Mouse (Mus musculus) liver, embryonic 16.5 days (tissue): ENCODE results near the gene Clmp. TPM values are rescaled to one million over a fixed set of nuclear protein-coding genes. Genes with fewer than 3 reads are reported as not detected.

Experiments used
- ATAC-seq: fragments of 200-750 bp; cut with Nextera tagmentation; 2 replicates; pipeline ENCODE4 v1.8.0; 2017; ENCODE audit warnings: low read depth, mild to moderate bottlenecking, moderate number of reproducible peaks, moderate library complexity
- H3K27ac ChIP-seq: fragments of 300-500 bp; sonication (generic); 2 replicates; pipeline ENCODE4 v1.5.1; 2014; ENCODE audit warnings: mild to moderate bottlenecking, low read length
- H3K27me3 ChIP-seq: fragments of 300-500 bp; sonication (generic); 2 replicates; pipeline ENCODE4 v1.6.1; 2014; ENCODE audit warnings: low read depth, low read length, mixed read lengths; ENCODE audit not compliant: control insufficient read depth, insufficient read depth
- H3K36me3 ChIP-seq: fragments of 300-500 bp; sonication (generic); 2 replicates; pipeline ENCODE4 v1.6.1; 2014; ENCODE audit warnings: mild to moderate bottlenecking; ENCODE audit not compliant: control insufficient read depth, insufficient read depth
- H3K4me1 ChIP-seq: fragments of 300-500 bp; sonication (generic); 2 replicates; pipeline ENCODE4 v1.6.1; 2014; ENCODE audit warnings: low read depth, low read length, mixed read lengths; ENCODE audit not compliant: control insufficient read depth
- H3K4me2 ChIP-seq: fragments of 300-500 bp; sonication (generic); 2 replicates; pipeline ENCODE4 v1.6.1; 2014; ENCODE audit warnings: low read depth, low read length, mixed read lengths
- H3K4me3 ChIP-seq: fragments of 300-500 bp; sonication (generic); 2 replicates; pipeline ENCODE4 v1.5.1; 2014; ENCODE audit warnings: low read depth, mild to moderate bottlenecking, low read length
- H3K9ac ChIP-seq: fragments of 300-500 bp; sonication (generic); 2 replicates; pipeline ENCODE4 v1.6.1; 2014; ENCODE audit warnings: low read depth, low read length
- H3K9me3 ChIP-seq: fragments of 300-500 bp; sonication (generic); replicated peaks from 2 replicates; pipeline ENCODE4 v1.6.1; 2016; ENCODE audit warnings: low read length; ENCODE audit not compliant: control insufficient read depth
- WGBS: fragments of 180-500 bp; shearing (Covaris S2); extraction: QIAGEN DNeasy Blood & Tissue Kit; methylation state at CpG from one replicate; pipeline ENCODE4 v1.1.7; 2014; ENCODE audit not compliant: insufficient replicate concordance; 5-methylcytosine and 5-hydroxymethylcytosine counted together
- polyA plus RNA-seq: library from polyadenylated mRNA; unstranded; fragments of >200 nt; fragmentation: Nextera tagmentation; extraction: Ambion mirVana; gene quantifications from 2 replicates; pipeline ENCODE4 v1.2.1, GENCODE M21; 2015

The Clmp gene
- polyA plus RNA-seq: 0.61 and 1.2 TPM in 2 replicates

DNA sequence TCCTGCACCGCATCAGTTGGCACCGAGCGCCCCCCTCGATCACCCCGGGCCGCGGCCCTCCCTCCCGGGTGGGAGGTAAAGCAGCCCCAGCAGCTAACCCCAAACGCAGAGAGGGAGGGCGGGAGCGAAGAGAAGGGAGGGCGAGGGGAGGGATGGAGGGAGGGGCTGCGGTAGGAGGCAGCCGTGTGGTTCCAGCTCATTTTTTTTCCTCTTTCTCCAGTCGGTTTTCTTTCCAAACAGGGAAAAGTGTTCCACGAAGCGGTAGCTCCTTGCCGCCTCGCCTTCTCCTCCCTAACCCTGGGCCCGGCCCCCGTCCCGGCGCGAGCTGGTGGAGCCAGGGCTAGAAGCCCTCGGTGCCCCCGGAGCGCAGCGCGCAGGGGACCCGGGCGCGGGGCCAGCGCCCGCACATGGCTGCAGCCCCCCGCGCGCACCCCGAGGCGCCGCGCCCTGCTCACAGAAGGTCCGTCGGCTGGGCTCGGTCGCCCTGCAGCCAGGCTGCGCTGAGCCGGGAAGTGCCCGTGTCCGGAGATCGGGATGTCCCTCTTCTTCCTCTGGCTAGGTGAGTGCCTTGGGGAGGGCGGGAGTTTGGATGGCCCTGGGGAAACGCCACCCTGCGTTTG, at the start of gene Clmp:
Gene Clmp (plus strand): TSS at position 162 of the 620 bp plus-strand sequence.
- H3K36me3 ChIP-seq: no peaks in the 10 kb centered on the region
- H3K9ac ChIP-seq: peak within 1 kb of the TSS; percentile 28; the same call in 1 of the 2 replicates
- H3K27me3 ChIP-seq: peaks cover 30% of the 10 kb centered on the region
- H3K4me1 ChIP-seq: no peaks in the 10 kb centered on the region
- 1% methylated on average over 43 of the region's 53 CpGs for WGBS
- no peak within 1 kb of the TSS for H3K27ac ChIP-seq
- ATAC-seq: no peak
- H3K4me2 ChIP-seq: peak within 1 kb of the TSS; percentile 66
- H3K9me3 ChIP-seq: no peaks in the 10 kb centered on the region
- H3K4me3 ChIP-seq: peak within 1 kb of the TSS; percentile 54

- Histone ChIP-seq H3K4me3 (no peak overlapping the region), H3K27ac (no peak overlapping the region), H3K27me3 (no peaks in the 10 kb centered on the region), H3K9ac (no peak overlapping the region), H3K9me3 (no peaks in the 10 kb centered on the region), H3K4me2 (no peak overlapping the region), H3K4me1 (peaks cover 3% of the 10 kb centered on the region), H3K36me3 (no peaks in the 10 kb centered on the region)
- ATAC-seq: no peak
- 7% methylated on average over 2 of the region's 2 CpGs for WGBS
These were observed 49.7 kb upstream of the Clmp start for GRCm38 (mm10) chr9:40636054-40636453.

DNA sequence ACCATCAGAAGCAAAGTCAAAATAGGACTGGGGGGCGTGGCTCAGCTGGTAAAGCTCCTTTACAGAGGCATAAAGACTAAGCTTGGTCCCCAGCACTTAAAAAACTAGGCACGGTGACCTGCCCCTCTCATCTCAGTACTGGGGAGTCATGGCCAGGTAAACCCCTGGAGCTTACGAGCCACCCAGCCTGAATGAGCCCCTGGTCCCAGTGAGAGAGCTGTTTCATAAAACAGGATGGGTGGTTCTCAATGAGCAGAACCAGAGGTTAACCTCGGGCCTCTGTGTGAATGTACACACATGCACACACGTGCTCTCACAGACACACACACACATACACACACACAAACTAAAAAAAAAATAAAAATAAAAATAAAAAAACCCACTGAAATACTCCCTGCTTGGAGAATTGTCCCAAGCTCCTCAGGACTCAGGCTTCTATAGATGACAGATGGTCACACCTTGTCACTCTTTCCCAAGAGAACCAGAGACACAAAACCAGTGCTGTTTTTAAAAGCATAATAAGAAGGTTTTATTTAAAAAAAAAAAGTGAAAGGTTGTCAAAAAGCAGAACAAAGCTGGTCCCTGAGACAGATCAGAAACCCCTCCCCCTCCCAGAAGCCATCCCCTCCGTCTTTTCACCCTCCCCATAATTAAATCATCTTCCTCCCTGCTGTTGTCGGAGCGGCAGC, 47.9 kb upstream of the Clmp start:
- Histone ChIP-seq H3K9me3 (no peaks in the 10 kb centered on the region), H3K27me3 (no peaks in the 10 kb centered on the region), H3K36me3 (no peaks in the 10 kb centered on the region), H3K4me2 (peak overlapping the region; percentile 67), H3K27ac (no peak overlapping the region), H3K4me3 (peak overlapping the region; percentile 60), H3K9ac (no peak overlapping the region; the same call in 1 of the 2 replicates), H3K4me1 (peaks cover 3% of the 10 kb centered on the region)
- 29% methylated on average over 8 of the region's 8 CpGs for WGBS
- ATAC-seq: no peak

DNA sequence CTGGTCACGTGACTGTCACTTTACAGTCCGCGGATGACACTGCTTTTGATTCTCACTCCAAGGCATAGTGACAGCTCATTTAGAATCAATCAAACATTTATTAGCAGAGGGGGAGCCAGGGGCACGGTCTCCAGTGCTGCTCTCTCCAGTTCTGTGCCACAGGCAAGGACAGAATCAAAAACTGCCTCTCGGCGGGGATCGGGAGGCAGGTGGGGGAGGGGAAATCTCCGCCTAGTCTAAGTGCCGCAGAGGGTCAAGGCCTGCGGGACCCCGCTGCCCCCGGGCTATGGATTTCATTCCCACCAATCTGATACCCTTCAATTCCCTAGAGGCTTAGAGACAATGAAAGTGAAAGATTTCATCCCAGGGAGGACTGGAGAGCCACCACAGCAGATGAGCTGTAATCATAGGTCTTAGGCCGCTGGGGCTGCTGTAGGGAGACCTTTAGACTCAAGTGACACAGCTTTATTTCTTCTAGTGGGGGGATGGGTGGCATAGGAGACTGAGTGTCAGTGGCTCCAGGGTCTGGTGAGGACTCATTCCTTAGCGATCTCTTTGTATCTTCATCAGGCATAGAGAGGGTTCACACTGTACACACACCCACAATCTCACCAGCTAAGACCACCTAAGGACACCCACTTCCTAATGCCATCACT, 47.2 kb upstream of the Clmp start:
- H3K4me1 ChIP-seq: peaks cover 3% of the 10 kb centered on the region
- peak overlapping the region; percentile 39 for H3K9ac ChIP-seq
- WGBS: 7% methylated on average over 14 of the region's 14 CpGs
- H3K36me3 ChIP-seq: no peaks in the 10 kb centered on the region
- H3K27me3 ChIP-seq: no peaks in the 10 kb centered on the region
- H3K4me2 ChIP-seq: peak overlapping the region; percentile 67
- H3K27ac ChIP-seq: no peak overlapping the region
- ATAC-seq: 0 out of 2 replicates have a peak, but pooled peaks have one; percentile 9
- H3K9me3 ChIP-seq: no peaks in the 10 kb centered on the region
- peak overlapping the region; percentile 60 for H3K4me3 ChIP-seq

DNA sequence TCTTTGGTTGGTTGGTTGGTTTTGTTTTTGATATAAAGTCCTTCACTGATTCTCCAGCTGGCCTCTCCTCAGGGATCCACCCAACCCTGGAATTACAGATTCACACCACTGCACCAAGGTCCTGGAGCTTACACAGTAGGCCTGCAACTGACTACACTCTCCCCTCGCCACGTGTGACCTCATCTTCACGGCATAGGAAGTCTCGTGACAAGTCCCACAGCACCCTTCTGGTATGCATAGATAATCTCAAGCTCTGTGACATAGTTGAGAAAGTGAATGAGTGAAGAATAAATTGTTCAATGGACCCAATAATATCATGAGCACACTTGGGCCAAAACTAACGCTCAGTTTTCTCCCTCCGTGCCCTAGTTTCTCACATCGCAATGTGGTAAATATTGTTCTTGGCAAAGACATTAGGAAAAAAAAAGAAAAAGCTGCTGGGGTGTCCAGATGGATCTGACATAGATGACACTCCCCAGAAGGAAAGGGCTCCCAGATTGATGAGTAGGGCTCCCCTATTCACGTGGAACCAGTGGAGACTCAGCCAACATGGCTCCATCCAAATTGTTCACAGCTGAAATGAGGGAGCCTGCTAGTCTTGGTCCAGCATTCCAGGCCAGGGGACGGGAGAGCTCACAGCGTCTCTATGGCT, 46.1 kb upstream of the Clmp start:
- H3K4me2 ChIP-seq: no peak overlapping the region
- H3K36me3 ChIP-seq: no peaks in the 10 kb centered on the region
- WGBS: 56% methylated on average over 10 of the region's 10 CpGs
- no peak overlapping the region for H3K9ac ChIP-seq
- no peak overlapping the region for H3K27ac ChIP-seq
- no peak for ATAC-seq
- H3K4me3 ChIP-seq: no peak overlapping the region
- H3K27me3 ChIP-seq: no peaks in the 10 kb centered on the region
- H3K9me3 ChIP-seq: no peaks in the 10 kb centered on the region
- peaks cover 3% of the 10 kb centered on the region for H3K4me1 ChIP-seq

- H3K27me3 ChIP-seq: no peaks in the 10 kb centered on the region
- no peaks in the 10 kb centered on the region for H3K9me3 ChIP-seq
- peak; percentile 9; the same call in 1 of the 2 replicates for ATAC-seq
- no peak overlapping the region for H3K9ac ChIP-seq
- WGBS: 52% methylated on average over 2 of the region's 2 CpGs
- no peak overlapping the region for H3K27ac ChIP-seq
- no peaks in the 10 kb centered on the region for H3K36me3 ChIP-seq
- H3K4me1 ChIP-seq: peaks cover 3% of the 10 kb centered on the region
- H3K4me2 ChIP-seq: no peak overlapping the region
- no peak overlapping the region for H3K4me3 ChIP-seq
These were observed 44.4 kb upstream of the Clmp start for GRCm38 (mm10) chr9:40641318-40641717.

- Histone ChIP-seq H3K4me3 (no peak overlapping the region), H3K4me1 (peaks cover 3% of the 10 kb centered on the region), H3K9ac (no peak overlapping the region), H3K9me3 (no peaks in the 10 kb centered on the region), H3K36me3 (no peaks in the 10 kb centered on the region), H3K4me2 (no peak overlapping the region), H3K27me3 (no peaks in the 10 kb centered on the region), H3K27ac (no peak overlapping the region)
- no peak for ATAC-seq
- 17% methylated on average over 16 of the region's 16 CpGs for WGBS
These were observed 43.1 kb upstream of the Clmp start for GRCm38 (mm10) chr9:40642470-40643220.

DNA sequence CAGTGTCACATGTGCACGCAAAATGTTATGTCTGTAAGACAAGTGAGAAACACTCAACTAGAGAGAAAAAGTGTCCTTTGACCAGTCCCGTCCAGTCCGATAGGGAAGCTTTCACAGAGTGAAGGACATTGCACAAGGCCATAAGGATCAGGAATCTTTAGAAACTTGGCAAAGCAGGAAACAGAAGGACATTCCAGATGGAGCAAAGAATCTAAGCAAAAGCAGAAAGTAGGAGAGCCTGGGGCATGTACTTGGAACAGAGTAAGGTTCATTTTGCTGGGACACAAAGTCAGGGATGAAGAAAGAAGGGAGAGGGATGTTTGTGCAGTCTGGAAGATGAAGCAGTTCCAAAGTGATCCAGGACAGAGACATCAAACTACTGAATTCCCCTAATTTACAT, 36.3 kb upstream of the Clmp start:
- Histone ChIP-seq H3K4me2 (no peak overlapping the region), H3K9me3 (no peaks in the 10 kb centered on the region), H3K27me3 (no peaks in the 10 kb centered on the region), H3K9ac (no peak overlapping the region), H3K36me3 (no peaks in the 10 kb centered on the region), H3K4me3 (no peak overlapping the region), H3K27ac (no peak overlapping the region), H3K4me1 (no peaks in the 10 kb centered on the region)
- WGBS: 55% methylated on average over 3 of the region's 3 CpGs
- no peak for ATAC-seq
